Mouse (Mus musculus): ENCODE measurements at regions not wholly inside any gene's neighbourhood (a gene's known extent, or its start where the extent isn't known, plus 50 kb on each side); places are given as distances from the start of the nearest gene placed in this dataset.

- ATAC-seq (replicated peaks; ENCODE audit: low FRiP score): no peak
- Histone ChIP-seq H3K4me3 (ENCODE audit: low read depth, low read length) (no peak overlapping the region), H3K27me3 (ENCODE audit: control insufficient read depth, insufficient read depth, low read length) (no peaks in the 10 kb centered on the region), H3K36me3 (ENCODE audit: control insufficient read depth, insufficient read depth, low read length) (no peaks in the 10 kb centered on the region), H3K4me1 (replicated peaks; ENCODE audit: control insufficient read depth, insufficient read depth, low read length) (no peaks in the 10 kb centered on the region), H3K27ac (ENCODE audit: low read depth, low read length) (no peak overlapping the region), H3K4me2 (ENCODE audit: low read depth, low read length, severe bottlenecking) (no peak overlapping the region), H3K9ac (ENCODE audit: low read length) (no peak overlapping the region), H3K9me3 (ENCODE audit: control insufficient read depth, low read length) (no peaks in the 10 kb centered on the region)
- no peak for DNase-seq (ENCODE audit: low spot score)
- WGBS: 73% methylated on average over 6 of the region's 6 CpGs
Measured at GRCm38 (mm10) chr15:94089856-94090255, 375.4 kb downstream of the Adamts20 start.

- Histone ChIP-seq H3K9ac (ENCODE audit: low read length) (no peak overlapping the region), H3K4me1 (replicated peaks; ENCODE audit: control insufficient read depth, insufficient read depth, low read length) (no peaks in the 10 kb centered on the region), H3K9me3 (ENCODE audit: control insufficient read depth, low read length) (no peaks in the 10 kb centered on the region), H3K27me3 (ENCODE audit: control insufficient read depth, insufficient read depth, low read length) (no peaks in the 10 kb centered on the region), H3K36me3 (ENCODE audit: control insufficient read depth, insufficient read depth, low read length) (no peaks in the 10 kb centered on the region), H3K27ac (ENCODE audit: low read depth, low read length) (no peak overlapping the region), H3K4me2 (ENCODE audit: low read depth, low read length, severe bottlenecking) (no peak overlapping the region), H3K4me3 (ENCODE audit: low read depth, low read length) (no peak overlapping the region)
- 88% methylated on average over 4 of the region's 4 CpGs for WGBS
- no peak for ATAC-seq (replicated peaks; ENCODE audit: low FRiP score)
- DNase-seq (ENCODE audit: low spot score): no peak
Measured at GRCm38 (mm10) chr15:94082369-94082768, 382.8 kb downstream of the Adamts20 start.

- DNase-seq (ENCODE audit: low spot score): no peak
- Histone ChIP-seq H3K4me1 (replicated peaks; ENCODE audit: control insufficient read depth, insufficient read depth, low read length) (no peaks in the 10 kb centered on the region), H3K27me3 (ENCODE audit: control insufficient read depth, insufficient read depth, low read length) (no peaks in the 10 kb centered on the region), H3K9me3 (ENCODE audit: control insufficient read depth, low read length) (no peaks in the 10 kb centered on the region), H3K4me3 (ENCODE audit: low read depth, low read length) (no peak overlapping the region), H3K36me3 (ENCODE audit: control insufficient read depth, insufficient read depth, low read length) (no peaks in the 10 kb centered on the region), H3K4me2 (ENCODE audit: low read depth, low read length, severe bottlenecking) (no peak overlapping the region), H3K27ac (ENCODE audit: low read depth, low read length) (no peak overlapping the region), H3K9ac (ENCODE audit: low read length) (no peak overlapping the region)
- no peak for ATAC-seq (replicated peaks; ENCODE audit: low FRiP score)
- 86% methylated on average over 6 of the region's 6 CpGs for WGBS
Measured at GRCm38 (mm10) chr15:94077056-94077455, 388.2 kb downstream of the Adamts20 start.

- no peaks in the 10 kb centered on the region for H3K4me1 ChIP-seq (replicated peaks; ENCODE audit: control insufficient read depth, insufficient read depth, low read length)
- no peak overlapping the region for H3K4me3 ChIP-seq (ENCODE audit: low read depth, low read length)
- ATAC-seq (replicated peaks; ENCODE audit: low FRiP score) (no peak), DNase-seq (ENCODE audit: low spot score) (no peak)
- no peaks in the 10 kb centered on the region for H3K36me3 ChIP-seq (ENCODE audit: control insufficient read depth, insufficient read depth, low read length)
- WGBS: 74% methylated on average over 7 of the region's 7 CpGs
- no peaks in the 10 kb centered on the region for H3K9me3 ChIP-seq (ENCODE audit: control insufficient read depth, low read length)
- no peak overlapping the region for H3K27ac ChIP-seq (ENCODE audit: low read depth, low read length)
- H3K27me3 ChIP-seq (ENCODE audit: control insufficient read depth, insufficient read depth, low read length): no peaks in the 10 kb centered on the region
- no peak overlapping the region for H3K9ac ChIP-seq (ENCODE audit: low read length)
- H3K4me2 ChIP-seq (ENCODE audit: low read depth, low read length, severe bottlenecking): no peak overlapping the region
Measured at GRCm38 (mm10) chr15:94074161-94074950, 390.9 kb downstream of the Adamts20 start.

- Histone ChIP-seq H3K27me3 (ENCODE audit: control insufficient read depth, insufficient read depth, low read length) (no peaks in the 10 kb centered on the region), H3K27ac (ENCODE audit: low read depth, low read length) (no peak overlapping the region), H3K9me3 (ENCODE audit: control insufficient read depth, low read length) (no peaks in the 10 kb centered on the region), H3K4me2 (ENCODE audit: low read depth, low read length, severe bottlenecking) (no peak overlapping the region), H3K36me3 (ENCODE audit: control insufficient read depth, insufficient read depth, low read length) (no peaks in the 10 kb centered on the region), H3K4me1 (replicated peaks; ENCODE audit: control insufficient read depth, insufficient read depth, low read length) (no peaks in the 10 kb centered on the region), H3K4me3 (ENCODE audit: low read depth, low read length) (no peak overlapping the region), H3K9ac (ENCODE audit: low read length) (no peak overlapping the region)
- ATAC-seq (replicated peaks; ENCODE audit: low FRiP score) (no peak), DNase-seq (ENCODE audit: low spot score) (no peak)
- WGBS: 89% methylated on average over 3 of the region's 3 CpGs
Measured at GRCm38 (mm10) chr15:94067721-94068120, 397.5 kb downstream of the Adamts20 start.

GRCm38 (mm10) chr15:94049638-94050273, 415.5 kb downstream of the Adamts20 start:
- DNase-seq (ENCODE audit: low spot score) (no peak), ATAC-seq (replicated peaks; ENCODE audit: low FRiP score) (no peak)
- H3K27ac ChIP-seq (ENCODE audit: low read depth, low read length): no peak overlapping the region
- H3K4me1 ChIP-seq (replicated peaks; ENCODE audit: control insufficient read depth, insufficient read depth, low read length): no peaks in the 10 kb centered on the region
- 56% methylated on average over 5 of the region's 5 CpGs for WGBS
- H3K9ac ChIP-seq (ENCODE audit: low read length): no peak overlapping the region
- no peaks in the 10 kb centered on the region for H3K36me3 ChIP-seq (ENCODE audit: control insufficient read depth, insufficient read depth, low read length)
- no peak overlapping the region for H3K4me3 ChIP-seq (ENCODE audit: low read depth, low read length)
- no peaks in the 10 kb centered on the region for H3K27me3 ChIP-seq (ENCODE audit: control insufficient read depth, insufficient read depth, low read length)
- no peak overlapping the region for H3K4me2 ChIP-seq (ENCODE audit: low read depth, low read length, severe bottlenecking)
- no peaks in the 10 kb centered on the region for H3K9me3 ChIP-seq (ENCODE audit: control insufficient read depth, low read length)

GRCm38 (mm10) chr15:94046186-94046585, 419.0 kb downstream of the Adamts20 start:
- WGBS: 93% methylated on average over 6 of the region's 6 CpGs
- ATAC-seq (replicated peaks; ENCODE audit: low FRiP score): no peak
- no peaks in the 10 kb centered on the region for H3K4me1 ChIP-seq (replicated peaks; ENCODE audit: control insufficient read depth, insufficient read depth, low read length)

GRCm38 (mm10) chr15:94045131-94045756, 420.0 kb downstream of the Adamts20 start:
- no peaks in the 10 kb centered on the region for H3K36me3 ChIP-seq (ENCODE audit: control insufficient read depth, insufficient read depth, low read length)
- 89% methylated on average over 18 of the region's 18 CpGs for WGBS

More at GRCm38 (mm10) chr15:94046186-94046585, 419.0 kb downstream of the Adamts20 start:
- H3K36me3 ChIP-seq (ENCODE audit: control insufficient read depth, insufficient read depth, low read length): no peaks in the 10 kb centered on the region
- no peak overlapping the region for H3K4me2 ChIP-seq (ENCODE audit: low read depth, low read length, severe bottlenecking)
- no peaks in the 10 kb centered on the region for H3K27me3 ChIP-seq (ENCODE audit: control insufficient read depth, insufficient read depth, low read length)
- no peak for DNase-seq (ENCODE audit: low spot score)
- no peaks in the 10 kb centered on the region for H3K9me3 ChIP-seq (ENCODE audit: control insufficient read depth, low read length)
- no peak overlapping the region for H3K9ac ChIP-seq (ENCODE audit: low read length)
- no peak overlapping the region for H3K4me3 ChIP-seq (ENCODE audit: low read depth, low read length)
- H3K27ac ChIP-seq (ENCODE audit: low read depth, low read length): no peak overlapping the region

More at GRCm38 (mm10) chr15:94045131-94045756, 420.0 kb downstream of the Adamts20 start:
- ATAC-seq (replicated peaks; ENCODE audit: low FRiP score) (no peak), DNase-seq (ENCODE audit: low spot score) (no peak)
- Histone ChIP-seq H3K9me3 (ENCODE audit: control insufficient read depth, low read length) (no peaks in the 10 kb centered on the region), H3K27me3 (ENCODE audit: control insufficient read depth, insufficient read depth, low read length) (no peaks in the 10 kb centered on the region), H3K4me3 (ENCODE audit: low read depth, low read length) (no peak overlapping the region), H3K27ac (ENCODE audit: low read depth, low read length) (no peak overlapping the region), H3K4me1 (replicated peaks; ENCODE audit: control insufficient read depth, insufficient read depth, low read length) (no peaks in the 10 kb centered on the region), H3K9ac (ENCODE audit: low read length) (no peak overlapping the region), H3K4me2 (ENCODE audit: low read depth, low read length, severe bottlenecking) (no peak overlapping the region)

Measured in forebrain, embryonic 11.5 days (tissue).